Mouse (Mus musculus) G1E (cell line): Measurements from ENCODE around the gene Sdhaf1.

Experiments
- CTCF ChIP-seq: IDR thresholded peaks from 2 replicates; pipeline ENCODE4 v1.5.1; 2012; ENCODE audit warnings: low read depth, low read length, inconsistent platforms, mixed read lengths
- GATA1 ChIP-seq: IDR thresholded peaks from 2 replicates; pipeline ENCODE4 v1.6.1; 2012; ENCODE audit warnings: borderline replicate concordance, low read length, inconsistent platforms, mixed read lengths
- GATA2 ChIP-seq: IDR thresholded peaks from 2 replicates; pipeline ENCODE4 v1.6.1; 2012; ENCODE audit warnings: low read depth, low read length, inconsistent platforms, borderline replicate concordance
- POLR2AphosphoS5 ChIP-seq: IDR thresholded peaks from 2 replicates; pipeline ENCODE4 v1.6.1; 2012; ENCODE audit warnings: low read depth, low read length, inconsistent platforms; ENCODE audit not compliant: insufficient replicate concordance
- TAL1 ChIP-seq: conservative IDR thresholded peaks from 2 replicates; pipeline ENCODE4 v1.6.1; 2012; ENCODE audit warnings: low read depth, low read length, inconsistent platforms, mixed read lengths

- TF ChIP-seq CTCF (no peak), GATA1 (no peak), POLR2AphosphoS5 (no peak), GATA2 (no peak), TAL1 (no peak)
Observed at GRCm38 (mm10) chr7:30296816-30297215, 26.9 kb downstream of the Sdhaf1 start.
